Mouse (Mus musculus) left cerebral cortex, adult 9 months (tissue): ENCODE measurements around the gene Ube2n.

ENCODE experiments used
- DNase-seq, 2 experiments: peaks; one replicate each; pipeline ENCODE4 v3.0.0; 2022; ENCODE audit warnings: low spot score in 2 of 2

The Ube2n gene

GRCm38 (mm10) chr10:95514656-95515292 is at the start of gene Ube2n:
TSS of gene Ube2n (plus strand) at chr10:95515145.
- DNase-seq = peak; percentile 96 to 98

- no peak for DNase-seq
Observed at GRCm38 (mm10) chr10:95465485-95465896, 49.5 kb upstream of the Ube2n start.

- no peak for DNase-seq
Observed at GRCm38 (mm10) chr10:95468894-95469293, 46.1 kb upstream of the Ube2n start.

GRCm38 (mm10) chr10:95471186-95471585 is 43.8 kb upstream of the Ube2n start:
- DNase-seq = no peak

- peak in 1 of 2 experiments; percentile 23 for DNase-seq
Observed at GRCm38 (mm10) chr10:95471889-95472547, 42.9 kb upstream of the Ube2n start.

GRCm38 (mm10) chr10:95475923-95476322 is 39.0 kb upstream of the Ube2n start:
- DNase-seq = peak; percentile 14 to 81

GRCm38 (mm10) chr10:95477516-95477915 is 37.4 kb upstream of the Ube2n start:
- no peak for DNase-seq

GRCm38 (mm10) chr10:95489653-95490052 is 25.3 kb upstream of the Ube2n start:
- no peak for DNase-seq

- DNase-seq = no peak
Observed at GRCm38 (mm10) chr10:95494268-95494667, 20.7 kb upstream of the Ube2n start.

GRCm38 (mm10) chr10:95501033-95501432 is 13.9 kb upstream of the Ube2n start:
- no peak for DNase-seq

GRCm38 (mm10) chr10:95501463-95502081 is 13.4 kb upstream of the Ube2n start, which contains the start of gene Mrpl42:
TSS of gene Mrpl42 (minus strand) at chr10:95501940.
- DNase-seq = peak; percentile 23 to 87

- no peak for DNase-seq
Observed at GRCm38 (mm10) chr10:95503443-95504235, 11.3 kb upstream of the Ube2n start.

GRCm38 (mm10) chr10:95504341-95504740 is 10.6 kb upstream of the Ube2n start:
- DNase-seq = no peak

GRCm38 (mm10) chr10:95508126-95508525 is 6.8 kb upstream of the Ube2n start:
- DNase-seq = no peak

GRCm38 (mm10) chr10:95508793-95509192 is 6.2 kb upstream of the Ube2n start:
- no peak for DNase-seq

GRCm38 (mm10) chr10:95509263-95509662 is 5.7 kb upstream of the Ube2n start:
- no peak for DNase-seq

GRCm38 (mm10) chr10:95512635-95513034 is 2.3 kb upstream of the Ube2n start:
- DNase-seq = no peak

GRCm38 (mm10) chr10:95513768-95514556 is 983 bp upstream of the Ube2n start:
- peak in 1 of 2 experiments; percentile 26 for DNase-seq

- DNase-seq = peak in 1 of 2 experiments; percentile 21
Observed at GRCm38 (mm10) chr10:95515293-95515931, 467 bp downstream of the Ube2n start.

GRCm38 (mm10) chr10:95517656-95518055 is 2.7 kb downstream of the Ube2n start:
- no peak for DNase-seq
